Mouse (Mus musculus) MEL (cell line): ENCODE data around the gene Spag16. TPM values are rescaled to one million over a fixed set of nuclear protein-coding genes. Genes with fewer than 3 reads are reported as not detected.

Experiments used
- DNase-seq: peaks from one replicate; pipeline ENCODE4 v3.0.0; 2011; ENCODE audit warnings: low read depth, low spot score
- H3K27ac ChIP-seq: 2 replicates; pipeline ENCODE4 v1.5.1; 2012; ENCODE audit warnings: low read depth, mild to moderate bottlenecking, control low read depth, low read length, moderate library complexity; ENCODE audit not compliant: control insufficient read depth
- H3K27me3 ChIP-seq, 2 experiments: fragments of 150-350 bp in 1 of 2; sonication (generic) in 1 of 2; 2 replicates each; pipeline ENCODE4 v1.6.1; 2012; ENCODE audit warnings: low read length in 2 of 2, mild to moderate bottlenecking in 2 of 2, improper control_type of control experiment in 1 of 2, moderate library complexity in 1 of 2; ENCODE audit not compliant: insufficient read depth in 2 of 2, control insufficient read depth in 1 of 2
- H3K36me3 ChIP-seq, 2 experiments: 2 replicates each; pipeline ENCODE4 v1.6.1; 2012 to 2014; ENCODE audit warnings: low read length in 2 of 2, improper control_type of control experiment in 1 of 2, inconsistent platforms in 1 of 2, mild to moderate bottlenecking in 1 of 2; ENCODE audit not compliant: insufficient read depth in 2 of 2, control insufficient read depth in 1 of 2
- H3K4me1 ChIP-seq, 2 experiments: fragments of 150-350 bp in 1 of 2; sonication (generic) in 1 of 2; 2 replicates each; pipeline ENCODE4 v1.6.1; 2012; ENCODE audit warnings: low read length in 2 of 2, improper control_type of control experiment in 1 of 2, mild to moderate bottlenecking in 1 of 2; ENCODE audit not compliant: insufficient read depth in 2 of 2, control insufficient read depth in 1 of 2
- H3K4me3 ChIP-seq, 2 experiments: fragments of 150-350 bp in 1 of 2; sonication (generic) in 1 of 2; 2 replicates each; pipeline ENCODE4 v1.5.1; 2012; ENCODE audit warnings: low read depth in 2 of 2, low read length in 2 of 2, mild to moderate bottlenecking in 2 of 2, moderate library complexity in 2 of 2, control low read depth in 1 of 2, improper control_type of control experiment in 1 of 2; ENCODE audit not compliant: control insufficient read depth in 1 of 2, insufficient read depth in 1 of 2
- H3K79me2 ChIP-seq: 2 replicates; pipeline ENCODE4 v1.6.1; 2012; ENCODE audit warnings: mild to moderate bottlenecking, low read length, moderate library complexity; ENCODE audit not compliant: control insufficient read depth, poor library complexity, insufficient read depth
- H3K9ac ChIP-seq: 2 replicates; pipeline ENCODE4 v1.6.1; 2012; ENCODE audit warnings: low read depth, mild to moderate bottlenecking, control low read depth, low read length, moderate library complexity; ENCODE audit not compliant: control insufficient read depth, poor library complexity, severe bottlenecking
- H3K9me3 ChIP-seq: fragments of 150-350 bp; sonication (generic); replicated peaks from 2 replicates; pipeline ENCODE4 v1.6.1; 2012; ENCODE audit warnings: mild to moderate bottlenecking, low read length, improper control_type of control experiment, moderate library complexity; ENCODE audit not compliant: insufficient read depth
- CHD1 ChIP-seq: IDR thresholded peaks from 2 replicates; pipeline ENCODE4 v1.6.1; 2012; ENCODE audit warnings: low read depth, mild to moderate bottlenecking, inconsistent platforms, low read length, improper control_type of control experiment
- CTCF ChIP-seq, 3 experiments: IDR thresholded peaks in 2 of 3; conservative IDR thresholded peaks in 1 of 3; 2 replicates each; pipeline ENCODE4 v1.5.1; 2011 to 2012; ENCODE audit warnings: low read length in 3 of 3, low read depth in 2 of 3, mild to moderate bottlenecking in 2 of 3, improper control_type of control experiment in 1 of 3, inconsistent platforms in 1 of 3, mixed read lengths in 1 of 3, moderate library complexity in 1 of 3; ENCODE audit not compliant: control insufficient read depth in 1 of 3, insufficient read depth in 1 of 3, poor library complexity in 1 of 3, severe bottlenecking in 1 of 3
- ELF1 ChIP-seq: IDR thresholded peaks from 2 replicates; pipeline ENCODE4 v1.6.1; 2014; ENCODE audit warnings: low read depth, mild to moderate bottlenecking, inconsistent platforms, low read length, improper control_type of control experiment, moderate library complexity
- EP300 ChIP-seq, 2 experiments: IDR thresholded peaks; 2 replicates each; pipeline ENCODE4 v1.6.1; 2011; ENCODE audit warnings: improper control_type of control experiment in 2 of 2, low read length in 2 of 2, low read depth in 1 of 2, mild to moderate bottlenecking in 1 of 2
- ETS1 ChIP-seq: IDR thresholded peaks from 2 replicates; pipeline ENCODE4 v1.6.1; 2012; ENCODE audit warnings: low read depth, mild to moderate bottlenecking, inconsistent platforms, low read length, improper control_type of control experiment, moderate library complexity
- GABPA ChIP-seq: IDR thresholded peaks from 2 replicates; pipeline ENCODE4 v1.6.1; 2012; ENCODE audit warnings: low read depth, mild to moderate bottlenecking, inconsistent platforms, low read length, improper control_type of control experiment, moderate library complexity
- GATA1 ChIP-seq: IDR thresholded peaks from 2 replicates; pipeline ENCODE4 v1.6.1; 2011; ENCODE audit warnings: low read depth, low read length, improper control_type of control experiment
- HCFC1 ChIP-seq: IDR thresholded peaks from 2 replicates; pipeline ENCODE4 v1.6.1; 2012; ENCODE audit warnings: low read depth, mild to moderate bottlenecking, inconsistent platforms, low read length, improper control_type of control experiment, moderate library complexity
- KAT2A ChIP-seq: conservative IDR thresholded peaks from 2 replicates; pipeline ENCODE4 v1.6.1; 2012; ENCODE audit warnings: low read depth, low read length, improper control_type of control experiment, inconsistent platforms
- MAFK ChIP-seq: IDR thresholded peaks from 2 replicates; pipeline ENCODE4 v1.6.1; 2011; ENCODE audit warnings: low read depth, mild to moderate bottlenecking, low read length, improper control_type of control experiment, borderline replicate concordance
- MAX ChIP-seq: IDR thresholded peaks from 2 replicates; pipeline ENCODE4 v1.6.1; 2011; ENCODE audit warnings: low read length, improper control_type of control experiment
- MYB ChIP-seq: IDR thresholded peaks from 2 replicates; pipeline ENCODE4 v1.6.1; 2011; ENCODE audit warnings: mild to moderate bottlenecking, low read depth, low read length, improper control_type of control experiment
- NELFE ChIP-seq: IDR thresholded peaks from 2 replicates; pipeline ENCODE4 v1.6.1; 2011; ENCODE audit warnings: low read depth, low read length, improper control_type of control experiment
- NRF1 ChIP-seq: IDR thresholded peaks from 2 replicates; pipeline ENCODE4 v1.6.1; 2014; ENCODE audit warnings: low read depth, mild to moderate bottlenecking, inconsistent platforms, low read length, improper control_type of control experiment, moderate library complexity; ENCODE audit not compliant: poor library complexity, insufficient read depth, severe bottlenecking
- POLR2AphosphoS5 ChIP-seq: IDR thresholded peaks from 2 replicates; pipeline ENCODE4 v1.6.1; 2012; ENCODE audit warnings: low read depth, borderline replicate concordance, mild to moderate bottlenecking, inconsistent platforms, low read length, moderate library complexity, mixed read lengths
- RAD21 ChIP-seq: IDR thresholded peaks from 2 replicates; pipeline ENCODE4 v1.6.1; 2011; ENCODE audit warnings: mild to moderate bottlenecking, low read depth, low read length, improper control_type of control experiment
- RCOR1 ChIP-seq: IDR thresholded peaks from 2 replicates; pipeline ENCODE4 v1.6.1; 2012; ENCODE audit warnings: low read depth, mild to moderate bottlenecking, inconsistent platforms, low read length, improper control_type of control experiment
- SIN3A ChIP-seq: IDR thresholded peaks from 2 replicates; pipeline ENCODE4 v1.6.1; 2012; ENCODE audit warnings: low read length, improper control_type of control experiment, inconsistent platforms
- SMC3 ChIP-seq: IDR thresholded peaks from 2 replicates; pipeline ENCODE4 v1.6.1; 2011; ENCODE audit warnings: low read depth, low read length, improper control_type of control experiment
- TAL1 ChIP-seq: IDR thresholded peaks from 2 replicates; pipeline ENCODE4 v1.6.1; 2012; ENCODE audit warnings: mild to moderate bottlenecking, inconsistent platforms, low read length, moderate library complexity, mixed read lengths
- TCF12 ChIP-seq: IDR thresholded peaks from 2 replicates; pipeline ENCODE4 v1.6.1; 2014; ENCODE audit warnings: low read depth, mild to moderate bottlenecking, inconsistent platforms, low read length, improper control_type of control experiment, moderate library complexity
- USF1 ChIP-seq: IDR thresholded peaks from 2 replicates; pipeline ENCODE4 v1.6.1; 2014; ENCODE audit warnings: low read depth, mild to moderate bottlenecking, inconsistent platforms, low read length, improper control_type of control experiment, moderate library complexity
- USF2 ChIP-seq, 2 experiments: IDR thresholded peaks; 2 replicates each; pipeline ENCODE4 v1.6.1; 2011 to 2012; ENCODE audit warnings: improper control_type of control experiment in 2 of 2, low read length in 2 of 2, borderline replicate concordance in 1 of 2, inconsistent platforms in 1 of 2, low read depth in 1 of 2, mild to moderate bottlenecking in 1 of 2; ENCODE audit not compliant: insufficient read depth in 1 of 2
- ZC3H11A ChIP-seq: IDR thresholded peaks from 2 replicates; pipeline ENCODE4 v1.6.1; 2012; ENCODE audit warnings: low read depth, mild to moderate bottlenecking, inconsistent platforms, low read length, improper control_type of control experiment
- ZKSCAN1 ChIP-seq: IDR thresholded peaks from 2 replicates; pipeline ENCODE4 v1.6.1; 2012; ENCODE audit warnings: low read depth, mild to moderate bottlenecking, inconsistent platforms, low read length, improper control_type of control experiment, moderate library complexity
- ZMIZ1 ChIP-seq: IDR thresholded peaks from 2 replicates; pipeline ENCODE4 v1.6.1; 2012; ENCODE audit warnings: low read depth, mild to moderate bottlenecking, inconsistent platforms, low read length, improper control_type of control experiment, moderate library complexity
- ZNF384 ChIP-seq: IDR thresholded peaks from 2 replicates; pipeline ENCODE4 v1.6.1; 2012; ENCODE audit warnings: low read depth, mild to moderate bottlenecking, inconsistent platforms, low read length, improper control_type of control experiment
- polyA plus RNA-seq, 2 experiments: library from polyadenylated mRNA; stranded (reverse) in 1 of 2; unstranded in 1 of 2; fragments of >175 nt in 1 of 2; fragments of >200 nt in 1 of 2; gene quantifications; 2 replicates each; pipeline versions ENCODE4 v1.2.1 to v1.2.4; 2012; ENCODE audit warnings: low replicate concordance in 2 of 2, low read depth in 1 of 2; ENCODE audit not compliant: insufficient read length in 2 of 2, insufficient read depth in 1 of 2, missing spikeins in 1 of 2
- total RNA-seq: library from RNA; depleted of rRNA; stranded (reverse); fragments of 300-350 nt; gene quantifications from 2 replicates; pipeline ENCODE4 v1.2.3, GENCODE M21; 2012

Spag16 gene
- total and polyA plus RNA-seq, 3 experiments = not detected

- TF ChIP-seq KAT2A (no peak), RAD21 (peak; percentile 86), CTCF (IDR thresholded peaks at IDR 0.05 in 2 of 3, conservative IDR thresholded peaks at IDR 0.05 in 1 of 3; ENCODE audit: control insufficient read depth in 1 of 3, insufficient read depth in 1 of 3, low read depth in 2 of 3, low read length in 3 of 3, poor library complexity in 1 of 3, severe bottlenecking in 1 of 3) (peak; percentile 75 to 76 (median 76)), ZC3H11A (peak; percentile 57; the same call in 1 of the 2 replicates), SMC3 (peak; percentile 78), MYB (no peak), USF1 (no peak), TAL1 (no peak), MAFK (peak; percentile 88), NRF1 (no peak), USF2 (IDR thresholded peaks at IDR 0.05; ENCODE audit: borderline replicate concordance in 1 of 2, insufficient read depth in 1 of 2, low read depth in 1 of 2, low read length in 2 of 2) (no peak), ZMIZ1 (no peak), EP300 (IDR thresholded peaks at IDR 0.05; ENCODE audit: low read depth in 1 of 2, low read length in 2 of 2) (no peak), RCOR1 (no peak), MAX (no peak)
- Histone ChIP-seq H3K9me3 (no peaks in the 10 kb centered on the region), H3K4me3 (no peak overlapping the region), H3K9ac (no peak overlapping the region), H3K4me1 (no peaks in the 10 kb centered on the region), H3K79me2 (no peaks in the 10 kb centered on the region), H3K36me3 (no peaks in the 10 kb centered on the region), H3K27me3 (peaks cover 0 to 3% of the 10 kb centered on the region in 2 experiments; a peak in 1 of 4 replicates), H3K27ac (no peak overlapping the region)
- DNase-seq = peak; percentile 78
Observed at GRCm38 (mm10) chr1:69790337-69791250, 36.2 kb upstream of the Spag16 start.

GRCm38 (mm10) chr1:69798948-69799565 is 27.7 kb upstream of the Spag16 start:
- Histone ChIP-seq H3K4me1 (no peaks in the 10 kb centered on the region), H3K27me3 (peaks cover 0 to 2% of the 10 kb centered on the region in 2 experiments; a peak in 3 of 4 replicates), H3K9ac (no peak overlapping the region), H3K27ac (no peak overlapping the region), H3K36me3 (no peaks in the 10 kb centered on the region), H3K4me3 (no peak overlapping the region), H3K79me2 (no peaks in the 10 kb centered on the region), H3K9me3 (no peaks in the 10 kb centered on the region)
- TF ChIP-seq GATA1 = no peak
- no peak for TF ChIP-seq CTCF (IDR thresholded peaks at IDR 0.05 in 2 of 3, conservative IDR thresholded peaks at IDR 0.05 in 1 of 3; ENCODE audit: control insufficient read depth in 1 of 3, insufficient read depth in 1 of 3, low read depth in 2 of 3, low read length in 3 of 3, poor library complexity in 1 of 3, severe bottlenecking in 1 of 3)
- no peak for TF ChIP-seq ZNF384
- no peak for TF ChIP-seq HCFC1
- TF ChIP-seq SIN3A = no peak
- no peak for TF ChIP-seq CHD1
- TF ChIP-seq MYB = no peak
- TF ChIP-seq ELF1 = no peak
- TF ChIP-seq NELFE = no peak
- no peak for TF ChIP-seq TCF12
- no peak for TF ChIP-seq ZC3H11A
- no peak for TF ChIP-seq RCOR1
- no peak for TF ChIP-seq POLR2AphosphoS5
- TF ChIP-seq ZKSCAN1 = no peak
- TF ChIP-seq ETS1 = no peak
- no peak for TF ChIP-seq NRF1
- TF ChIP-seq GABPA = no peak
- no peak for TF ChIP-seq TAL1
- no peak for DNase-seq
